Mouse (Mus musculus): ENCODE data around the gene Pdk3.

DNA sequence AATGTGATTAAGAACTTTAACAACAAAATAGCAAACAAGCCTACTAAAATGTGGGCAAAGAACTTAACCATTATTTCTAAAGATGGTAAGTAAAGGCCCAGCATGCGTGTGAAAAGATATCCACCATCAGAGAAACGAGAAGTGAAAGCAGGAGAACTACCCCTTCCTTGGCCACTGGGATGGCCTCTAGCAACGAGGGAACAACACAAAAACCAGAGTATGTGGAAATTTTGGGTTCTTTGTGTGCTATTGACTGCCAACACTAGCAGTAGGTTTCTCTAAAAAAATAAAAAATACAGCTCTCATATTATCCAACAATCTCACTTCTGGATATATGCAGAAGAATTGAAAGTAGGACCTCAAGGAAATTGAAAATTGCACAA is 45.6 kb upstream of the Pdk3 start:
- TF ChIP-seq POLR2A (IDR thresholded peaks at IDR 0.05; ENCODE audit: borderline replicate concordance, extremely low read depth, insufficient read depth, insufficient read length, poor library complexity, severe bottlenecking), result no peak
- no peak for TF ChIP-seq CTCF (IDR thresholded peaks at IDR 0.05; ENCODE audit: borderline replicate concordance, extremely low read depth, insufficient read depth, insufficient read length)

Measured in brain, embryonic 14.5 days (tissue).